Mouse (Mus musculus) hindbrain, embryonic 12.5 days (tissue): ENCODE measurements around the gene Rnf26. TPM values are rescaled to one million over a fixed set of nuclear protein-coding genes. Genes with fewer than 3 reads are reported as not detected.

Source experiments
- ATAC-seq: fragments of 200-750 bp; cut with Nextera tagmentation; 2 replicates; pipeline ENCODE4 v1.8.0; 2017; ENCODE audit warnings: moderate TSS enrichment; ENCODE audit not compliant: low FRiP score
- H3K27ac ChIP-seq: fragments of 300-500 bp; sonication (generic); 2 replicates; pipeline ENCODE4 v1.5.1; 2016; ENCODE audit warnings: mild to moderate bottlenecking
- H3K27me3 ChIP-seq: fragments of 300-500 bp; sonication (generic); 2 replicates; pipeline ENCODE4 v1.6.1; 2016; ENCODE audit warnings: mild to moderate bottlenecking
- H3K36me3 ChIP-seq: fragments of 300-500 bp; sonication (generic); 2 replicates; pipeline ENCODE4 v1.6.1; 2016; ENCODE audit warnings: mild to moderate bottlenecking
- H3K4me1 ChIP-seq: fragments of 300-500 bp; sonication (generic); 2 replicates; pipeline ENCODE4 v1.6.1; 2016
- H3K4me2 ChIP-seq: fragments of 300-500 bp; sonication (generic); replicated peaks from 2 replicates; pipeline ENCODE4 v1.6.1; 2016; ENCODE audit warnings: mild to moderate bottlenecking
- H3K4me3 ChIP-seq: fragments of 300-500 bp; sonication (generic); 2 replicates; pipeline ENCODE4 v1.5.1; 2016; ENCODE audit warnings: mild to moderate bottlenecking
- H3K9ac ChIP-seq: fragments of 300-500 bp; sonication (generic); 2 replicates; pipeline ENCODE4 v1.6.1; 2016; ENCODE audit warnings: mild to moderate bottlenecking, moderate library complexity
- H3K9me3 ChIP-seq: fragments of 300-500 bp; sonication (generic); replicated peaks from 2 replicates; pipeline ENCODE4 v1.6.1; 2016; ENCODE audit warnings: mild to moderate bottlenecking
- WGBS: fragments of 180-500 bp; shearing (Covaris S2); methylation state at CpG from one replicate; pipeline ENCODE4 v1.1.7; 2016; 5-methylcytosine and 5-hydroxymethylcytosine counted together
- polyA plus RNA-seq: library from polyadenylated mRNA; unstranded; fragments of >200 nt; fragmentation: Nextera tagmentation; extraction: Ambion mirVana; gene quantifications from 2 replicates; pipeline ENCODE4 v1.2.1, GENCODE M21; 2016

Gene Rnf26
- polyA plus RNA-seq, 1 experiment from 2014 or later = 57.1 TPM

GRCm38 (mm10) chr9:44104881-44105280 is 8.4 kb downstream of the Rnf26 start:
- H3K4me3 ChIP-seq = no peak overlapping the region
- WGBS = 94% methylated on average over 7 of the region's 7 CpGs
- H3K27ac ChIP-seq = no peak overlapping the region
- no peaks in the 10 kb centered on the region for H3K9me3 ChIP-seq
- peaks cover 33% of the 10 kb centered on the region for H3K4me1 ChIP-seq
- H3K36me3 ChIP-seq = peaks cover 14% of the 10 kb centered on the region
- no peaks in the 10 kb centered on the region for H3K27me3 ChIP-seq
- no peak overlapping the region for H3K9ac ChIP-seq
- no peak for ATAC-seq
- no peak overlapping the region for H3K4me2 ChIP-seq

- no peak within 1 kb of the TSS for H3K27ac ChIP-seq
- ATAC-seq = no peak
- WGBS = 64% methylated on average over 9 of the region's 9 CpGs
- peaks cover 3% of the 10 kb centered on the region; the same call in 1 of the 2 replicates for H3K4me1 ChIP-seq
- no peaks in the 10 kb centered on the region for H3K9me3 ChIP-seq
- H3K9ac ChIP-seq = no peak within 1 kb of the TSS
- no peak within 1 kb of the TSS for H3K4me3 ChIP-seq
- H3K27me3 ChIP-seq = no peaks in the 10 kb centered on the region
- H3K4me2 ChIP-seq = no peak within 1 kb of the TSS
- H3K36me3 ChIP-seq = peaks cover 14% of the 10 kb centered on the region
These were observed 11.8 kb downstream of the Rnf26 start, which contains the start of gene Mfrp for GRCm38 (mm10) chr9:44101490-44101889. Mfrp (plus strand) TSS chr9:44101729.

GRCm38 (mm10) chr9:44096536-44096935 is 16.8 kb downstream of the Rnf26 start:
- Histone ChIP-seq H3K4me2 (no peak overlapping the region), H3K27ac (peak overlapping the region; percentile 48), H3K9me3 (no peaks in the 10 kb centered on the region), H3K27me3 (no peaks in the 10 kb centered on the region), H3K36me3 (no peaks in the 10 kb centered on the region), H3K9ac (no peak overlapping the region), H3K4me1 (peaks cover 14% of the 10 kb centered on the region), H3K4me3 (no peak overlapping the region)
- 23% methylated on average over 9 of the region's 9 CpGs for WGBS
- ATAC-seq = peak; percentile 51; the same call in 1 of the 2 replicates

GRCm38 (mm10) chr9:44095781-44096180 is 17.5 kb downstream of the Rnf26 start:
- H3K27ac ChIP-seq = no peak overlapping the region
- ATAC-seq = no peak
- no peaks in the 10 kb centered on the region for H3K27me3 ChIP-seq
- H3K9ac ChIP-seq = no peak overlapping the region
- H3K4me1 ChIP-seq = peaks cover 14% of the 10 kb centered on the region
- no peak overlapping the region for H3K4me3 ChIP-seq
- no peaks in the 10 kb centered on the region for H3K9me3 ChIP-seq
- WGBS = 89% methylated on average over 9 of the region's 9 CpGs
- no peaks in the 10 kb centered on the region for H3K36me3 ChIP-seq
- no peak overlapping the region for H3K4me2 ChIP-seq

GRCm38 (mm10) chr9:44094737-44095136 is 18.6 kb downstream of the Rnf26 start:
- Histone ChIP-seq H3K27me3 (no peaks in the 10 kb centered on the region), H3K4me1 (peaks cover 14% of the 10 kb centered on the region), H3K4me2 (no peak overlapping the region), H3K4me3 (no peak overlapping the region), H3K9ac (no peak overlapping the region), H3K36me3 (no peaks in the 10 kb centered on the region), H3K9me3 (no peaks in the 10 kb centered on the region), H3K27ac (no peak overlapping the region)
- WGBS = 83% methylated on average over 3 of the region's 3 CpGs
- no peak for ATAC-seq

GRCm38 (mm10) chr9:44093612-44094503 is 19.5 kb downstream of the Rnf26 start:
- ATAC-seq = peak; percentile 59
- WGBS = 30% methylated on average over 24 of the region's 24 CpGs
- Histone ChIP-seq H3K9ac (0 out of 2 replicates have a peak overlapping the region, but pooled peaks have one; percentile 33), H3K4me3 (no peak overlapping the region), H3K4me1 (peaks cover 14% of the 10 kb centered on the region), H3K27me3 (no peaks in the 10 kb centered on the region), H3K9me3 (no peaks in the 10 kb centered on the region), H3K36me3 (no peaks in the 10 kb centered on the region), H3K27ac (no peak overlapping the region), H3K4me2 (peak overlapping the region; percentile 36)

- H3K4me2 ChIP-seq = no peak overlapping the region
- no peaks in the 10 kb centered on the region for H3K36me3 ChIP-seq
- peaks cover 37% of the 10 kb centered on the region for H3K4me1 ChIP-seq
- no peak overlapping the region for H3K4me3 ChIP-seq
- peaks cover 32% of the 10 kb centered on the region for H3K27me3 ChIP-seq
- 65% methylated on average over 12 of the region's 12 CpGs for WGBS
- no peak overlapping the region for H3K9ac ChIP-seq
- H3K9me3 ChIP-seq = no peaks in the 10 kb centered on the region
- H3K27ac ChIP-seq = no peak overlapping the region
- ATAC-seq = no peak
These were observed 24.3 kb downstream of the Rnf26 start for GRCm38 (mm10) chr9:44088877-44089608.

- no peak overlapping the region for H3K27ac ChIP-seq
- H3K9ac ChIP-seq = no peak overlapping the region
- H3K4me2 ChIP-seq = no peak overlapping the region
- ATAC-seq = no peak
- 9% methylated on average over 15 of the region's 15 CpGs for WGBS
- peaks cover 44% of the 10 kb centered on the region for H3K27me3 ChIP-seq
- no peak overlapping the region for H3K4me3 ChIP-seq
- H3K4me1 ChIP-seq = peaks cover 41% of the 10 kb centered on the region
- no peaks in the 10 kb centered on the region for H3K36me3 ChIP-seq
- no peaks in the 10 kb centered on the region for H3K9me3 ChIP-seq
These were observed 25.4 kb downstream of the Rnf26 start for GRCm38 (mm10) chr9:44087761-44088455.

- no peak overlapping the region for H3K4me3 ChIP-seq
- H3K27ac ChIP-seq = no peak overlapping the region
- WGBS = 47% methylated on average over 10 of the region's 10 CpGs
- H3K4me1 ChIP-seq = peaks cover 41% of the 10 kb centered on the region
- no peak overlapping the region for H3K4me2 ChIP-seq
- peaks cover 51% of the 10 kb centered on the region for H3K27me3 ChIP-seq
- H3K36me3 ChIP-seq = no peaks in the 10 kb centered on the region
- no peak overlapping the region for H3K9ac ChIP-seq
- no peak for ATAC-seq
- H3K9me3 ChIP-seq = no peaks in the 10 kb centered on the region
These were observed 26.4 kb downstream of the Rnf26 start for GRCm38 (mm10) chr9:44086960-44087359.

GRCm38 (mm10) chr9:44085741-44086665 is 27.3 kb downstream of the Rnf26 start:
- 68% methylated on average over 15 of the region's 15 CpGs for WGBS
- ATAC-seq = no peak
- Histone ChIP-seq H3K4me2 (peak overlapping the region; percentile 96), H3K36me3 (no peaks in the 10 kb centered on the region), H3K4me1 (peaks cover 41% of the 10 kb centered on the region), H3K27ac (no peak overlapping the region), H3K4me3 (peak overlapping the region; percentile 58; the same call in 1 of the 2 replicates), H3K9me3 (no peaks in the 10 kb centered on the region), H3K9ac (no peak overlapping the region), H3K27me3 (peaks cover 54% of the 10 kb centered on the region)

- 2% methylated on average over 10 of the region's 10 CpGs for WGBS
- no peak; the same call in 1 of the 2 replicates for ATAC-seq
These were observed 28.0 kb downstream of the Rnf26 start for GRCm38 (mm10) chr9:44085276-44085675.

More at GRCm38 (mm10) chr9:44085276-44085675, 28.0 kb downstream of the Rnf26 start:
- Histone ChIP-seq H3K4me1 (peaks cover 41% of the 10 kb centered on the region), H3K27ac (no peak overlapping the region), H3K9ac (peak overlapping the region; percentile 72), H3K27me3 (peaks cover 55% of the 10 kb centered on the region), H3K36me3 (no peaks in the 10 kb centered on the region), H3K9me3 (no peaks in the 10 kb centered on the region), H3K4me2 (peak overlapping the region; percentile 96), H3K4me3 (peak overlapping the region; percentile 58)
